Mouse (Mus musculus): ENCODE measurements around the gene Grn. TPM values are rescaled to one million over a fixed set of nuclear protein-coding genes. Genes with fewer than 3 reads are reported as not detected.

The Grn gene
- polyA plus RNA-seq, 1 experiment from 2014 or later, result 161 TPM

DNA sequence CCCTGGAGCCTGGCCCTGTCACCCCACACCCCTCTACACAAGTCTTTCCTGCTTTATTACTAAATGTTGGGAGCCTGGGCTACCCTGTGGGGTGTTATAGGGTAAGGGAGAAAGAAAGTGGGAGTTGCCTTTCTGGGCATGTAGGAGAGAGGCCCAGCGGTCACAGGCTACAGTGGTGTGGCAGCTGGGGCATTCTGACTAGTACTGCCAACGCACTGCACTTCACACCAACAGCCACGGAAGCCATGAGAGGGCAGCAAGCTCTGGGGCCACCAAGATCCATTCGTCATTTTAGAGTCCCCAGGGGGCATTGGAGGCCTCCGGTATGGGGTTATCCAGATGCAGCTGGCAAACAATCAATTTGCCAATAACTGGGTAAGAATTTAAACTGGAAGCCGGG, 12.0 kb downstream of the Grn start:
- no peak overlapping the region for H3K4me3 ChIP-seq (ENCODE audit: low read depth, low read length)
- TF ChIP-seq CTCF (IDR thresholded peaks at IDR 0.05; ENCODE audit: low read depth), result no peak
- TF ChIP-seq EP300 (IDR thresholded peaks at IDR 0.05; ENCODE audit: low read depth), result no peak
- H3K9me3 ChIP-seq (ENCODE audit: low read length), result no peaks in the 10 kb centered on the region
- 83% methylated on average over 6 of the region's 6 CpGs for WGBS (ENCODE audit: insufficient replicate concordance)
- ATAC-seq (no peak), DNase-seq (no peak)
- H3K4me1 ChIP-seq (ENCODE audit: insufficient read depth), result peaks cover 11% of the 10 kb centered on the region
- H3K36me3 ChIP-seq (replicated peaks; ENCODE audit: insufficient read depth, low read length), result no peaks in the 10 kb centered on the region
- no peak overlapping the region for H3K9ac ChIP-seq (replicated peaks)
- H3K27me3 ChIP-seq (ENCODE audit: insufficient read depth, low read length), result peaks cover 51% of the 10 kb centered on the region
- H3K27ac ChIP-seq (ENCODE audit: low read depth), result no peak overlapping the region
- H3K4me2 ChIP-seq (ENCODE audit: low read depth, low read length), result no peak overlapping the region

DNA sequence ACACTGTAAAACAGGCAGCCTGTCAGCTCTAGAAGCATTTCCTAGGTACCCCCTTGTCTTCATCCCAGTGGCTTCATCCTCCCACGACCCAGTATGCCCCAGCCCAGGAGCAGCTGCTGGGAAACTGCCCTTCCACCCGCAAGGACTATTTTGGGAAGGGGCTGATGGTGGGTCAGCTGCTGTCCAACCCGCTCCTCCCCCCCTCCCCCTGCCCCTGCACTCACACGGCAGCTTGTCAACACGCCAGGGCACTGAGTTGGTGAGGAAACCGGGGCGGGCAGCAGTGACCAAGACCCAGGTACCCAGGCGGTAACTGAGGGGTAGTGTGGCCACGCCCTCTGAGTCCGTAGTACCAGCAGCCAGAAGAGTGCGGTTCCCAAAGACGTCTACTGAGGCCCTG, 13.6 kb downstream of the Grn start:
- Histone ChIP-seq H3K27me3 (ENCODE audit: insufficient read depth, low read length) (peaks cover 54% of the 10 kb centered on the region), H3K9me3 (ENCODE audit: low read length) (no peaks in the 10 kb centered on the region), H3K36me3 (replicated peaks; ENCODE audit: insufficient read depth, low read length) (no peaks in the 10 kb centered on the region), H3K4me2 (ENCODE audit: low read depth, low read length) (no peak overlapping the region), H3K4me1 (ENCODE audit: insufficient read depth) (0 out of 2 replicates have a peak, but pooled peaks cover 3% of the 10 kb centered on the region), H3K27ac (ENCODE audit: low read depth) (no peak overlapping the region), H3K9ac (replicated peaks) (no peak overlapping the region), H3K4me3 (ENCODE audit: low read depth, low read length) (no peak overlapping the region)
- no peak for ATAC-seq
- TF ChIP-seq EP300 (IDR thresholded peaks at IDR 0.05; ENCODE audit: low read depth), result no peak
- no peak for TF ChIP-seq CTCF (IDR thresholded peaks at IDR 0.05; ENCODE audit: low read depth)
- DNase-seq, result no peak
- WGBS (ENCODE audit: insufficient replicate concordance), result 70% methylated on average over 12 of the region's 12 CpGs

DNA sequence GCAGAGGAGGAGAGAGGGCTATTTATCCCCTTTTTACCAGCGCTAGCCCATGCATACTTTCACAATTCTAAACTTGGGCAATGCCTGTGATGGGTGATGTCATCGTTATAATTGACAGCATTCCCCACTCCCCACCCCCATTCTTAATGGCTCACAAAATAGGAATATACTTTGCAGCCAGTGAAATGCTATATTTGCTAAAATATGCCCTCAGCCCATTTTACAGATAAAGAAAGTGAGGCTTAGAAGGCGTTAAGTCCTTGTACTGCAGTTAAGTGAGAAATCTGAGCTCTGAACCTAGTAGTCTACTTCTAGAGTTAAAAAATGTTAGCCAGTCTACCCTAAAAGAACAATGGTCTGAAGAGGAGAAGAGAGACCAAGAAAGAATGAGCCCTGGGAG, 14.2 kb downstream of the Grn start:
- WGBS (ENCODE audit: insufficient replicate concordance), result 72% methylated on average over 3 of the region's 3 CpGs
- Histone ChIP-seq H3K4me3 (ENCODE audit: low read depth, low read length) (no peak overlapping the region), H3K36me3 (replicated peaks; ENCODE audit: insufficient read depth, low read length) (no peaks in the 10 kb centered on the region), H3K9me3 (ENCODE audit: low read length) (no peaks in the 10 kb centered on the region), H3K27me3 (ENCODE audit: insufficient read depth, low read length) (peaks cover 57% of the 10 kb centered on the region), H3K9ac (replicated peaks) (no peak overlapping the region), H3K4me2 (ENCODE audit: low read depth, low read length) (no peak overlapping the region), H3K27ac (ENCODE audit: low read depth) (no peak overlapping the region), H3K4me1 (ENCODE audit: insufficient read depth) (0 out of 2 replicates have a peak, but pooled peaks cover 3% of the 10 kb centered on the region)
- no peak for DNase-seq
- ATAC-seq, result no peak
- TF ChIP-seq CTCF (IDR thresholded peaks at IDR 0.05; ENCODE audit: low read depth) (no peak), EP300 (IDR thresholded peaks at IDR 0.05; ENCODE audit: low read depth) (no peak)

DNA sequence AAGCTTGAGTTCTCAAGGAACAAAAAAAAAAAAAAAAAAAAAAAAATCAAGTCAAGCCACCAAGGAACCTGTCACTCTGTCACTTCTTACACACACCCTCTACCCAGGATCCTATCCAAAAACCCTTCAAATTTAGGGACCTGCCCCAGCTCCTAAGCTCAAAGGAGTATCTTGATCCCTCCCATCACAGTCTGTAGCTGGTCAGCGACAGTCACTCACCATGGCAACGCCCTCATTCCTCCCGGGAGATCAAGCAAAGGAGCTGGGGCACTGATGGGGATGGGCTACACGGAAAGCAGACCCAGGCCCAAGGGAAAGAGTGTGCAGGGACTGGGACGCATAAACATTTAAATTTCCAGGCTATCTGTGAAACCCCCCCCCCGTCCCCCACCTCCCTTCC, 14.7 kb downstream of the Grn start:
- Histone ChIP-seq H3K4me3 (ENCODE audit: low read depth, low read length) (no peak overlapping the region), H3K36me3 (replicated peaks; ENCODE audit: insufficient read depth, low read length) (no peaks in the 10 kb centered on the region), H3K27me3 (ENCODE audit: insufficient read depth, low read length) (peaks cover 59% of the 10 kb centered on the region), H3K4me2 (ENCODE audit: low read depth, low read length) (no peak overlapping the region), H3K9me3 (ENCODE audit: low read length) (no peaks in the 10 kb centered on the region), H3K9ac (replicated peaks) (no peak overlapping the region), H3K4me1 (ENCODE audit: insufficient read depth) (0 out of 2 replicates have a peak, but pooled peaks cover 3% of the 10 kb centered on the region), H3K27ac (ENCODE audit: low read depth) (no peak overlapping the region)
- WGBS (ENCODE audit: insufficient replicate concordance), result 46% methylated on average over 6 of the region's 6 CpGs
- TF ChIP-seq EP300 (IDR thresholded peaks at IDR 0.05; ENCODE audit: low read depth), result no peak
- no peak for TF ChIP-seq CTCF (IDR thresholded peaks at IDR 0.05; ENCODE audit: low read depth)
- DNase-seq, result no peak
- no peak for ATAC-seq

DNA sequence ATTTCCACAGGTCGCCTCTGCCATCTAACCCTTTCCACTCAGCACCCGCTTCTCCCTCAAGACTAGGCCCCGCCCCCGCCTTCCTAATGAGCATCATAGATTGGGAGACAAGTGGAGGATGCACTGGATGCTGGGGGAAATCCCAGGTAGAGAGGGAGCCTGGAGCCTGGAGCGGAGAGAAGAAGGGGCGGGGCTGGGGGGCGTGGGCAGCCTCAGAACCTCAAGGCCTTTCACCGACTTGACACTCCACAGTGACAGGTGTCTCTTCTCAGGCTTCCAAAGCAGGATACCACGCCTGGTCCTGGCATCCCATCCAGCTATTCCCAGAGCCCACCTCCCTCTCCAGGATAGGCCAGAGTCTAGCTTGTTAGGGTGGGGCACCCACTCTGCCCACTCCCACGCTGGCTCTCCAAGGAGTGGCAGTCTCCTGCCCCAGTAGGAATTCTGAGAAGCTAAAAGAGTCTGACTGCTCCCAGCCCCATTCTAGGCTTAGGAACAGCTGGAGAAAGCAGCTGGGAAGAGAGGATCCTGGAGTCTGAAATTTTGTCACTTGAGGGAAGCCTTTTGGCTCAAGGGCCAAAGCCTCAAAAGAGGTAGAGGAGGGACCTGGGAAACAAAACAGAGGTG, 15.3 kb downstream of the Grn start:
- no peaks in the 10 kb centered on the region for H3K36me3 ChIP-seq (replicated peaks; ENCODE audit: insufficient read depth, low read length)
- no peak overlapping the region for H3K27ac ChIP-seq (ENCODE audit: low read depth)
- no peak overlapping the region for H3K9ac ChIP-seq (replicated peaks)
- DNase-seq (no peak), ATAC-seq (no peak)
- no peaks in the 10 kb centered on the region for H3K9me3 ChIP-seq (ENCODE audit: low read length)
- H3K27me3 ChIP-seq (ENCODE audit: insufficient read depth, low read length), result peaks cover 62% of the 10 kb centered on the region
- no peak overlapping the region for H3K4me2 ChIP-seq (ENCODE audit: low read depth, low read length)
- TF ChIP-seq CTCF (IDR thresholded peaks at IDR 0.05; ENCODE audit: low read depth), result no peak
- no peak for TF ChIP-seq EP300 (IDR thresholded peaks at IDR 0.05; ENCODE audit: low read depth)
- no peak overlapping the region for H3K4me3 ChIP-seq (ENCODE audit: low read depth, low read length)
- H3K4me1 ChIP-seq (ENCODE audit: insufficient read depth), result 0 out of 2 replicates have a peak, but pooled peaks cover 3% of the 10 kb centered on the region
- 58% methylated on average over 10 of the region's 10 CpGs for WGBS (ENCODE audit: insufficient replicate concordance)

DNA sequence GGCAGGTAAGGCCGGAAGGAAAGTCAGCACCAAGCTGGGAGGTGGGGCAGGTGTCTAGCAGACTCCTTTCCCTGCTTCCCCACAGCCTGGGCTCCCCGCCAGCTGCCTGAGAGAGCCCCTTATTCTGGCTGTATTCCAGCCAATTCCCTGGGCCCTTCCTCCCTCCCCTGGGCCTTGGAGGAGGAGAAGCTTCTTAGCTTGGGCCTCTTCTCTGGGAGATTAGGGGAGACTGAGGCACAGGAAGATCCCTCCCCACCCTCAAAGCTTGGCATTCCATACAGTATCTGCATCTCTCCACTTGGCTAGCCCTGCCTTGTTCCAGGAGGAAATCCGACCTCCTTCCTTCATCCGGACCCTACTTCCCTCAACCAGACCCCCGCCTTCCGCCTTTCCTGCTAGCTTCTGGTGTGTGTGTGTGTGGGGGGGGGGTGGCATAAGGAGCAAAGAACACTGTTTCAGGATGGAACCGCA, 15.8 kb downstream of the Grn start:
- Histone ChIP-seq H3K27ac (ENCODE audit: low read depth) (no peak overlapping the region), H3K4me1 (ENCODE audit: insufficient read depth) (0 out of 2 replicates have a peak, but pooled peaks cover 3% of the 10 kb centered on the region), H3K4me3 (ENCODE audit: low read depth, low read length) (no peak overlapping the region), H3K36me3 (replicated peaks; ENCODE audit: insufficient read depth, low read length) (no peaks in the 10 kb centered on the region), H3K27me3 (ENCODE audit: insufficient read depth, low read length) (peaks cover 66% of the 10 kb centered on the region), H3K9me3 (ENCODE audit: low read length) (no peaks in the 10 kb centered on the region), H3K4me2 (ENCODE audit: low read depth, low read length) (no peak overlapping the region), H3K9ac (replicated peaks) (no peak overlapping the region)
- DNase-seq (no peak), ATAC-seq (no peak)
- 38% methylated on average over 7 of the region's 7 CpGs for WGBS (ENCODE audit: insufficient replicate concordance)
- TF ChIP-seq CTCF (IDR thresholded peaks at IDR 0.05; ENCODE audit: low read depth), result no peak
